Mouse (Mus musculus) large intestine, adult 2 months (tissue): Measurements from ENCODE around the gene 3100002H09Rik. TPM values are rescaled to one million over a fixed set of nuclear protein-coding genes. Genes with fewer than 3 reads are reported as not detected.

Experiments used
- DNase-seq: peaks from one replicate; pipeline ENCODE4 v3.0.0-alpha.2; 2012; ENCODE audit warnings: low read depth, low spot score
- WGBS: fragments of 180-500 bp; shearing (Covaris S2); methylation state at CpG from one replicate; pipeline ENCODE4 v1.1.7; 2018; 5-methylcytosine and 5-hydroxymethylcytosine counted together
- polyA plus RNA-seq: library from polyadenylated mRNA; depleted of rRNA; stranded (reverse); fragments of >200 nt; gene quantifications from 2 replicates; pipeline ENCODE4 v1.2.3, GENCODE M21; 2012; rRNA removed

3100002H09Rik gene
- not detected in 2 replicates for polyA plus RNA-seq

DNA sequence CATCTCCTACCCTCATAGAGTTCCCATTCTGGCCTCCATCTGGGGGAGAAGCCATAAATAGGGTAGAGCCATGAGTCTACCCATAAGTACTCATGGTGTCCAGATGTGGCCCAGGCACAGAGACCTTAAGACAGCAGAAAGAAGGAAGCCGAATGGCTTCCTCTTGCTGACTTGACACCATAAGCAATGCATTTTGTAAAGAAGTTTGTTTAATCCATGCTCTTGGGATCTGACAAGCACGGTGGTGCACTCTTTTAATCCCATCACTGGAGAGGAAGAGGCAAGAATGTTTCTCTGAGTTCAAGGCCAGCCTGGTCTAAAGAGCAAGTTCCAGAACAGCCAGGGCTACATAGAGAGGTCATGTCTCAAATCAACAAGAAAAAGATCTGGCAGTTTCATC is at the start of gene 3100002H09Rik:
Gene 3100002H09Rik (minus strand): TSS at position 101 of the 400 bp plus-strand sequence.
- WGBS = 75% methylated on average over 2 of the region's 2 CpGs
- DNase-seq = no peak

DNA sequence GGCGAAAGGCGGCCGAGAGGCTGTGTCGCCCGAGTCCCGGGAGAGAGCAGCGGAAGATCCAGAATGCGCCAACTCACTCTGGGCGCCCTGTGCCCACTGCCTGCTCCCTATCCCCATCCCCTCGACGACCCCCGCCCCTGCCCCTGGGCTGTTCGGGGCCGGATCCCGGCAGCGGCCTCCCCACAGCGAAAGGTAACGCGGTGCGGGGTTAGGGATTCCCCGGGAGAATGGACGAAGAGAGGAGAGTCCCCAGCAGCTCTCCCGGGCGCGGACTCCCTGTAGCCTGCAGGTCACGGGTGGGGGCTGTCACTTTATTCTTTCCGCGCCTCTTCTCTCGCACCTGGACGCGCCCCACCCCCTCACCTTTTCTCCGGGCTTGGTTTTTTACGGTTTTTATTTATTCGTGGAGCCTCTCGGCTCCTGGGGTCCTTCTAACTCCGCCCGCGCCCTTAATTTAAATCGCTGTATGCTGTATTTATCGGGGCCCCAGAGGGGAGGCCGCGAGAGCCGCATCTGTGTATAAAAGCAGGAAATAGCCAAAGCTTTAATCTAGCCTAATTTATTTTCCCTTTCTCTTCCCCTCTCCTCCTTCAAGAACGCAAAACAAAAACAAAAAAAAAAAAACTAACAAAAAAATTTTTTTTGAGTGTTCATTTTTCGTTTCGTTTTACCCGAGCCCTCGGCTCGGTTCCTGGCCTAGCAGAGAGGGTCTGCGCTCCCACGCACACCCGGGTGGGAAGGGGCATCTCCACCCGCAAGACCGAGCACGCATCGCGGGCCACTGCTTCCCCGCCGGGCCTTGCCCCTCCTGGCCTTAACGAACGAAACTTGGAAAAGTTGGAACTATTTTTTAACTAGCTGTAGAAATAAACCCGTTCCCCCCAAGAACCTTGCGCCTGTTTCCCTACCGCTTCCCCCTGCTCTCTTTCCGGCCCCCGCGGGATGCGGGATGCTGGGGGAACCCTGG is 48.9 kb upstream of the 3100002H09Rik start:
- WGBS = 5% methylated on average over 68 of the region's 68 CpGs
- no peak for DNase-seq

DNA sequence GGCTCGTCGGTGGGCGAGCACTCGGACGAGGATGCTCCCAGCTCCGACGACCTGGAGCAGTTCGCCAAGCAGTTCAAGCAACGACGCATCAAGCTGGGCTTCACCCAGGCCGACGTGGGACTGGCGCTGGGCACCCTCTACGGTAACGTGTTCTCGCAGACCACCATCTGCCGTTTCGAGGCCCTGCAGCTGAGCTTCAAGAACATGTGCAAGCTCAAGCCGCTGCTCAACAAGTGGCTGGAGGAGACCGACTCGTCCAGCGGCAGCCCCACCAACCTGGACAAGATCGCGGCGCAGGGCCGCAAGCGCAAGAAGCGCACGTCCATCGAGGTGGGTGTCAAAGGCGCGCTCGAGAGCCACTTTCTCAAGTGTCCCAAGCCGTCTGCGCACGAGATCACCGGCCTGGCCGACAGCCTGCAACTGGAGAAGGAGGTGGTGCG is 47.8 kb upstream of the 3100002H09Rik start:
- DNase-seq = no peak
- 3% methylated on average over 39 of the region's 39 CpGs for WGBS

DNA sequence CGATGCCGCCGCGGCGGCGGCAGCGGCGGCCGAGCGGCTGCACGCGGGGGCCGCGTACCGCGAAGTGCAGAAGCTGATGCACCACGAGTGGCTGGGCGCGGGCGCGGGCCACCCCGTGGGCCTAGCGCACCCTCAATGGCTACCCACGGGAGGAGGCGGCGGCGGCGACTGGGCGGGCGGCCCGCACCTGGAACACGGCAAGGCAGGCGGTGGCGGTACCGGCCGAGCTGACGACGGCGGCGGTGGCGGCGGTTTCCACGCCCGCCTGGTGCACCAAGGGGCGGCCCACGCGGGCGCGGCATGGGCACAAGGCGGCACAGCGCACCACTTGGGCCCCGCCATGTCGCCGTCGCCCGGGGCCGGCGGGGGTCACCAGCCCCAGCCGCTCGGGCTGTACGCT is 47.2 kb upstream of the 3100002H09Rik start:
- 1% methylated on average over 61 of the region's 61 CpGs for WGBS
- DNase-seq = no peak

DNA sequence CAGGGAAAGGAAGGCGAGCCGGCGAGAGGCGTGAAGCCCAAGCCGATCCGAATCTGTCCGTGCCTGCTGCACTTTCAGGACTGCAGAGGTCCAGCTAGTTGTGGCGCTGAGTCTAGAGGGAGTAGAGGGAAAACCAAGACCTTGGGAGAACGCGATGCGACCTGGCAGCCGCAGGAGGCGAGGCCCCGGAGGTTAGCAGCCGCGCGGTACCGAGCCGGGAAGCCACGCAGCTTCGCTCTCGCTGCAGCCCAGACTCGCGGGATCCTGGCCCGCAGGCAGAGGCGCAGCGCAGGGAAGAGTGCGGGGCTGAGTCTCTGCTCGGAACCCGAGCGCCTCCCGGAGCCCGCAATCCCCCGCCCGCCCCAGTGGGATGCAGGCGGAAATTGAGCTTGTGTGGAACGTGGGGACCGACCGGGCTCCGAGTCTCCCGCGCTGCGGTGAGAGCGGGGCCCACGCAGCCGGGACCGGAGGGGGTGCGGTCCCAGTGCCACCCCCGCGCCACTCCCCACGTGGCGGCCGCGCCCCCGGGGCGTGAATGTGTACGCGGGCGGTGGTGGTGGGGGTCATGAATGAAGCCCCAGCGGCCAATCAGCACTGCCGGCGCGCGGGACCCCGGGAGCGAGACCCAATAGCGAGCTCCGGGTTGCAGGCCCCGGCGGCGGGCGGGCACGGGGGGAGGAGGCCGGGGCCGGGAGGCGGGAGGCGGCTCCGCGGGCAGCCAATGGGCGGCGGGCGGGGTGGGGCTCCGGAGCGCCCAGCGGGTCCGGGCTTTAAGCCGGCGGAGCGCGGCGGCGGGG is 46.4 kb upstream of the 3100002H09Rik start:
- WGBS = under 1% methylated on average over 88 of the region's 92 CpGs

DNA sequence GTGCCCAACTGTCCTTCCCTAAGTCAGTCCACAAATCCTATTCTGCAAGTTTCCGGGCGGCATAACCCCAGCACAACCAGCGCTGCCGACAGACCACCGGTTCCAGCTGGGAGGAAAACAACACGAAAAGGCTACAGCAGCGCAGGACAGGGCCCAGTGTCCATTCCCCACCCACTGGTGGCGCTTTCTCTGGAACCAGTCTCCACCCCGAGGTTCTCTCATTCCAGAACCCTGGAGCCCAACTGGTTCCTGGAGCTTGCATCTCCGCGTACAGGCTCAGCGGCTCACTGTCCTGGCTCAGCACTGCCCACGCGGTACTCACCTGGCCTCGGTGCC is 45.9 kb upstream of the 3100002H09Rik start, which contains the start of gene Pou3f1:
Gene Pou3f1 (plus strand): TSS at position 290 of the 336 bp plus-strand sequence.
- WGBS = 2% methylated on average over 15 of the region's 15 CpGs
- DNase-seq = no peak

More for the DNA sequence above, 46.4 kb upstream of the 3100002H09Rik start:
- no peak for DNase-seq

DNA sequence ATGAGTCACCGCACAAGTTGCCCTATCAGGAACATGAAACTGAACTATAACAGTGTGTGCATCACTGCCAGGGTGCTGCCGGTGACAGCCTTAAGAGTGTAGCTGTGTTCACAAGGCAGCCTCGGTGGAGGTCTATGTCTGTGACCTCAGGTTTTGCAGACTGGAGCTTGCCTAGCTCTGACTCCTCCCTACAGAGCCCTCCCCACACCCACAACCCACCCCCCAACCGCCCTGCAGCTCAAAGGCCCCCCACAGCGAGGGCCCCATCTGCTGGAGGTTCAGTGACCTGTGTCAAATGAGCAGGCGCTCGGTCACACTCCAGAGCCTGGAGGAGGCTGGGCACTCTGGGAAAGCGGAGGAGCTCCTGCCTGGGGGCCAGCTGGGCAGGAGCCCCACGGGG is 42.3 kb upstream of the 3100002H09Rik start:
- DNase-seq = no peak
- 8% methylated on average over 9 of the region's 9 CpGs for WGBS

DNA sequence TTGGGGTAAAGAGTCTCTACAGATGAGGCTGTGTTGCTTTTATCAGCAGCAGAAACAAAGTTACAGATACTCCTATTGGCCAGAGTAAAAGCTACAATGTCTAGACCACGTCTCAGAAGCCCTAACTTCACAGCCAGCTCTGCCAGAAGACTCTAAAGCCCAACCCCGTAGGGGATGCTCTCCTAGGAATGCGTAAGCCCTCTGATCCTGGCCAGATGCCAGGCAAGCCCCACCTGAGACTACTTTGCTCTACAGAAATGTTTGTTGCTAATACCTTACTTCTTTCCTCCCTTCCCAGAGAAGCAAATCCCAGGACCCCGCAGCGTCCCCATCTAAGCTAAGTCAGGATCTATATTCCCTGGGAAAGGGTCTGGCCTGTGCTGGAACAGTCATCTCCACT is 37.3 kb upstream of the 3100002H09Rik start:
- no peak for DNase-seq
- 37% methylated on average over 5 of the region's 5 CpGs for WGBS

DNA sequence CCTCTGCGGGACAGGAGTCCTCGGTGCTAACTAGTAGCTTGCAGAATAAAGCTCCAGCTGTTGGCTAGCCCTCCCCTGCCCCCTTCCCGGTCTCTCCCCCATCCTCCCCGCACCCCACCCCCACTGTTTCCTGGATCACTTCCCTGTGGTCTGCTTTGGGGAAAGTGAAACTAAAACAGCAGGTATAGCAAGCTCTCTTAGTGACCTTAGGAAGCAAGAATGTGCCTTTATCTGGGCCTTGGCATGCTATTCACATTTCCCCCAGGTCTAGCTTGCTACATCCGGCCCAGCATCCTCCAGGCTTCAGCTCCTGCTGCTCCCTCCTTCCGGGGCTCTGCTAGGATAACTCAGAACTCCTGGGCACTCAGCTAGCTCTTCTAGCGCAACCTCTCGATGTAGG is 36.0 kb upstream of the 3100002H09Rik start:
- DNase-seq = no peak
- 14% methylated on average over 8 of the region's 8 CpGs for WGBS

DNA sequence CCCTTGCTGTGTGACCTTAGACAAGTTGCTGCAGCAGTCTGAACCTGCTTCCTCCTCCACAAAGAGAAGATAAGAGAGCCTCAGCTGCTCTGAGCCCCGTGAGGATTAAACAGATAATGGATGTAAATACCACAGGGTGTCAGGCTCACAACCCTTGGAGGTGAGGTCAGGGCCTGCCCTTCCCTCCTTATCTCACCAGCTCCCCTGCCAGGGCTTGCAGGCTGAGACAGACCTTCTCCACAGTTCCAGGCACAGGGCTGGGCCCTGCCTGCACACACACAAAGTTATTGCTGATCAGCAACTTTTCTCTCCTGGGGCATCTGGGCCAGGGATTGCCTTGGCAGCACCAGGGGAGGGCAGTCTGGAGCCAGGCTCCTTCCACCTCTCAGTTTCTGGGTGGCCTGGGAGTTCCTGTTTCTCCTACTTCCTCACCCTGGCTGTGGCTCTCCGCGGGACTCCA is 34.4 kb upstream of the 3100002H09Rik start:
- no peak for DNase-seq
- 11% methylated on average over 3 of the region's 3 CpGs for WGBS

DNA sequence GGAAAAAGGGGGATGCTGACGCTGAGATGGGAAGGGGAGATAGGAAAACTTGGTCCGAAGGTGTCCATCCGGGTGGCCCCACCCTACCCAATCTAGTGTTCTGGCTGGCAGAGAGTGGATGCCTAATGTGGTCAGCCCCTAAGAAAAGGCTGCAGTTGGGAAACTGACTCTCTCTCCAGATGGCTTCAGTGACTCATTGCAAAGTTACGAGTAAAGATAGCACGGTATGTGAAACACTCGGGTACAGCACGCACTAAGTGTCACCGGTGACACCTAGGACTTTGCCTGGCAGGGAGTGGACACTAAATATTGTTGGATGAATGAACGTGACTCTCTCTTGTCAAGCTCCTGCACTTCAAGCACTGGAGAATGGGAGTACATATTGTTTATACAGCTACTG is 33.3 kb upstream of the 3100002H09Rik start:
- 79% methylated on average over 9 of the region's 9 CpGs for WGBS
- DNase-seq = no peak

DNA sequence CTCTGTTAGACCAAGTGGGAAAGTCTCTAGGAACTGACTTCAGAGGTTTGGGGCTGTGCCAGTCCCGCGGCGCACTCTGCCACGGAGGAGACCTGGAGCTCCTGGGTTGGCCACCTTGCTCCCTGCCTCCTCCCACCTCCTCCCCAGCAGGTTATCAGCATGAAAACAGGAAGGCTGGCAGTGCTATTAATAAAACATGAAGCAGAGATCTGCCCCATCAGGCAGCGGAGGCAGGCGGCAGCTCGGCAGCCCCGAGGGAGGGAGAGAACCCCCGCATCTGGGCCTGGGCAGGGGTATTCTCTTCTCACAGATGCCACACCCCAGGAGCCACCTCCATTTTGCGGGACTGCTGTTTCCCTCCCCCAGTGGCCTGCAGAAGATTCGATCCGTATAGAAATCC is 29.1 kb upstream of the 3100002H09Rik start:
- no peak for DNase-seq
- 29% methylated on average over 12 of the region's 12 CpGs for WGBS

DNA sequence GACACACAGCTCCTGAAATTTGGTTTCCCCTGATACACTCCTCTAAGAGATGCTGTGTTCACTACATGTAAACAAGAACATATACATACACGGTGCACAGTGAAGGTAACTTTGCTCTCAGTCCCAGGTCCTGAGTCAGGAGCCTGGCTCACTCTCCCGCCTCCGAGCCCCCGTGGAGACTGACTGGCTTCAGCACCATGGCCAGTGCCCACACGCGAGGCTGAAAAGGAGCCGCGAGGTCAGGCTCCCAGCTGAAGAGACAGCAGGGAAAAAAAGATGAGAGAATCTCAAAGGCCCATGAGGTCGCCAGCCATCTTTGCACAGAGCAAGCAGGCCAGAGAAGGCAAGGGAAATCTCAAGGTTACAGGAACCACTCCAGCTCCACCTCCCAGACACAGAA is 22.7 kb upstream of the 3100002H09Rik start:
- WGBS = 4% methylated on average over 9 of the region's 9 CpGs
- no peak for DNase-seq

DNA sequence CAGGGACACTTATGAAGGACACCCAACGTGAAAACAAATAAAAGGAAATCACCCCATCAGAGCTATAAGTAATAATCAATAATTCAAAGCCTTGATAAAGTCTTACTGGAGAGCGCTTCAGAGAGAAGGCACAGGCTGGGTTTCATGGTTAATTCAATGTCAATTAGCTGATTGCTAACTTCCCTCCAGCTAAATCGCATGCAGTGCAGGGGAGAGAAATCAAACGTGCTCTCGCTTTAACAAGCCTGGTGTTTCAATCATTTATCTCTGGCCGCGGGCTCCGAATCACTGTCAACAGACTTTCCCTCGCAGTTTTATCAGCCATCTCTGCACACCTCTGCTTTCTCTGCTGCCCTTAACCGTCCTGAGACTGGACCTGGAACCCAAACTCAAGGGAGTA is 22.3 kb upstream of the 3100002H09Rik start:
- 72% methylated on average over 10 of the region's 10 CpGs for WGBS
- no peak for DNase-seq

DNA sequence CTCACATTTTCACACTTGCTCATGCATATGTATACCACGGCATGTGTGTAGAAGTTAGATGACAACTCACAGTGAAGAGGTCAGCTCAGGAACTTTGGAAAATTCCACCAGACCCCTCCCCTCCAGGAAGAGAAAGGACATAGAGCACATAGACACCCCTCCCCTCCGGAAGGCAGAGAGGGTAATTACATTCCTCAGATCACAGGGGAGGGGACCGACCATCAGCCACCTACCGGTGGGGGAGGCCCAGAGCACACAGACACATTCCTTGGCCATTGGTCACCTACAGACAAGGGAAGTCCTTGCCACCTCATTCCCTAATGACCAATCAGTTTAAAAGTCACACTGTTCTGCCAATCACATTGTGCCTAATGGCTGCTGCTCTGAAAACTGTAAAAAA is 20.9 kb upstream of the 3100002H09Rik start:
- 28% methylated on average over 4 of the region's 4 CpGs for WGBS

DNA sequence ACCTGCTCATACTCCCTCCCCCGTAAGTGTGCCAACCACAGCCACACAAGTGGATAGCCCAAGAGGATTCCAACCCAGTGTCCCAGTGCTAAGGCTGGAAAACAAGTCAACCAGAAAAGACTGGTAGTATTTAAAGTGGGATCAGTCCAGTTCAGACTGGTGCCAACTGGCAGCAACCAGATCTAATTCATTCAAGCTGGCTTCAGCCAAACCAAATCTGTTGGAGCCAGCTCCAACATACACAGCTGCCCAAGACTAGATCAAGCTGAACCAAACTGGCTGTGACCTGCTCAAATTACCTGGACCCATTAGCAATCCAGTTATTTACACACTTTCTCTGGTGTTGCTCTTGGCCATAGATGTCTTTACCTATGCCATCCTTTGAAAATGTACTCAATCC is 16.2 kb upstream of the 3100002H09Rik start:
- WGBS = 85% methylated on average over 1 of the region's 1 CpGs

More for the DNA sequence above, 20.9 kb upstream of the 3100002H09Rik start:
- DNase-seq = no peak

DNA sequence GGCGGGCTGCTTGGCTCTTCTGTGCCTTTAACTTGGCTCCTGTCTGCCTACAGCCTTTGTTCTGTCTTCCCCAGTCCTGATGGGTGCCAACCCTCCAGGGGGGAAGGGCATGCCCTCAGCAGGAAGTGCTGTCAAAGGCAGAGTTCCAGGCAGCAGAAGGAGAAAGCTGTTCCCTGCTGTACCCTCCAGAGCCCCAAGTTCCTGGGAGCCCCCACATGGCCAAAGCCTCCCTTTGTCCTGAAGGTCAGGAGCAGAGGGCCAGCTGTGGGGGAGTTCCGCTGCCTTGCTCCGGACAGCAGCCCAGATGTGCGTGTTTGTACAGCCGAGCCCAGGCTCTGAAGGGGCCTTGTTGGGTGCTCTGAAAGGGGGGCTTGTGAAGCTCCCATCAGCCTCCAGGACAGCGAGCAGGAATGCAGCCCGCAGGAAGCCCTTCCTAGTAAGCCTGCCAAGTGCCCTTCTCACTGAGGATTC is 13.5 kb upstream of the 3100002H09Rik start:
- 34% methylated on average over 7 of the region's 7 CpGs for WGBS
- DNase-seq = no peak

More for the DNA sequence above, 16.2 kb upstream of the 3100002H09Rik start:
- DNase-seq = no peak

DNA sequence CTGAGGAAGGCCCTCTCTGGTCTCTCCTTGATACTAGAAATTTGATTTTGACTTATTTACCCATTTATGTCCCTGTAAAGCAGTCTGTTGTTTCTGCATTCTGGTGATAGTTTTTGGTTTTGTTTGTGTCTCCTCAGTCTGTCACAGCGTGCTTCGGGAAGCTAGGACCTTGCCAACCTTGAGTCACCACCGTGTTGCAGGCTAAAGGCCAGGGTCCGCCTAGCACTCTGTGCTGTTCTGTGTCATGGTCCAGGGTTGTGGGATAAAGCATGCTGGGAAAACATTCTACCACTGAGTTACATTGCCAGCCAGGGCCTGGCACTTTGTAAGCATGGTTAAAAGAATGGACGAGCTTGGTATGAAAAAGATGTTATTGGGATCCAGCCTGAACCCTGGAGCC is 12.0 kb upstream of the 3100002H09Rik start:
- WGBS = 78% methylated on average over 5 of the region's 5 CpGs
- no peak for DNase-seq

DNA sequence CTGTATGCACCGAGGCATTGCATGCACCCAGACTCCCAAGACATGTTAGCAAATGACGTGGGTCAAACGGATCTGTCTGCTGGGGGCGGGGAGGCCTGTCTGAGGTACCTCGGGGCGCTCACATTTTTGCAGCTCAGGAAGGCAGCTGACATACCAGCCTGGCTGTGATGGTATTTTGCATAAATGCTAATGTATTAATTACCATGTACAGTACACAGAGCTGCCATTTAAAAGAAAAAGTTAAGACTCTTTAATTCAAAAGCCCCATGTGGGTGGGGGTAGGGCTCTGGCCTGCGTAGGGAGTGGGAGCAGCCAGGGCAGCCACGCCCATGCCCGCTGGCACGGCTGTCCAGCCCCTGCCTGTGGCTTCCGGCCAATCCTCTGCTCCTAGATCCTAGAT is 10.8 kb upstream of the 3100002H09Rik start:
- 49% methylated on average over 11 of the region's 11 CpGs for WGBS
- no peak for DNase-seq

DNA sequence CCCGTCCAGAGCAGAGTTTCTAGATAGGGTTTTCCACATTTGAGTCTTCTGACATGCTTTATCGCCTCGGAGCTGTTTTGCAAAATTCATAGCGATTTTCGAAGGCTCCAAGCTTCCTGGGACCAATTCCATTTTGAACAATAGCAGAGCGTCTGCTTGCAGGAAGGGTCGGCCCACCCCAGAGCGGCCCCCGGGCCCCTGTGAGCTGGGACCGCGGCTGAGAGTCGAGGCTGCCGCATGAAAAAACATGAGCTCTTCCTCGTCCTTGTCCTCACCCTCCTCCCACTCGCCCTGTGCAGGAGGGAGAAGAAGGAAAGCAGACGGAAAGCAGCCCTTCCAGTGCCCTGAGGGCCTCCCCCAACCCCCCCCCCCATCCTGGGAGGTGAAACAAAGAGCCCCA is 8.0 kb upstream of the 3100002H09Rik start:
- DNase-seq = no peak
- 12% methylated on average over 16 of the region's 16 CpGs for WGBS
